Mouse (Mus musculus) stomach, embryonic 16.5 days (tissue): ENCODE results near the gene Ighmbp2. TPM values are rescaled to one million over a fixed set of nuclear protein-coding genes. Genes with fewer than 3 reads are reported as not detected.
A peak's percentile ranks its signal among the peaks of the same experiment; 100 is the strongest.

Experiments used
- ATAC-seq: fragments of 200-750 bp; cut with Nextera tagmentation; 2 replicates; pipeline ENCODE4 v1.8.0; 2017; ENCODE audit warnings: moderate number of reproducible peaks, moderate TSS enrichment; ENCODE audit not compliant: insufficient read depth, low FRiP score
- H3K27ac ChIP-seq: fragments of 300-500 bp; sonication (generic); 2 replicates; pipeline ENCODE4 v1.5.1; 2014; ENCODE audit warnings: low read length
- H3K27me3 ChIP-seq: fragments of 300-500 bp; sonication (generic); 2 replicates; pipeline ENCODE4 v1.6.1; 2014; ENCODE audit warnings: low read length, control low read depth, mixed read lengths; ENCODE audit not compliant: control insufficient read depth, insufficient read depth
- H3K36me3 ChIP-seq: fragments of 300-500 bp; sonication (generic); 2 replicates; pipeline ENCODE4 v1.6.1; 2014; ENCODE audit warnings: low read length; ENCODE audit not compliant: control insufficient read depth, insufficient read depth
- H3K4me1 ChIP-seq: fragments of 300-500 bp; sonication (generic); 2 replicates; pipeline ENCODE4 v1.6.1; 2014; ENCODE audit warnings: low read length, control low read depth, mixed read lengths; ENCODE audit not compliant: control insufficient read depth, insufficient read depth
- H3K4me2 ChIP-seq: fragments of 300-500 bp; sonication (generic); 2 replicates; pipeline ENCODE4 v1.6.1; 2014; ENCODE audit warnings: low read depth, low read length, mixed read lengths
- H3K4me3 ChIP-seq: fragments of 300-500 bp; sonication (generic); replicated peaks from 2 replicates; pipeline ENCODE4 v1.5.1; 2014; ENCODE audit warnings: mild to moderate bottlenecking, low read length
- H3K9ac ChIP-seq: fragments of 300-500 bp; sonication (generic); 2 replicates; pipeline ENCODE4 v1.6.1; 2014; ENCODE audit warnings: low read length
- H3K9me3 ChIP-seq: fragments of 300-500 bp; sonication (generic); replicated peaks from 2 replicates; pipeline ENCODE4 v1.6.1; 2016; ENCODE audit warnings: low read length, control low read depth; ENCODE audit not compliant: control insufficient read depth
- WGBS: fragments of 180-500 bp; shearing (Covaris S2); extraction: QIAGEN DNeasy Blood & Tissue Kit; methylation state at CpG from one replicate; pipeline ENCODE4 v1.1.7; 2014; 5-methylcytosine and 5-hydroxymethylcytosine counted together
- polyA plus RNA-seq: library from polyadenylated mRNA; unstranded; fragments of >200 nt; fragmentation: Nextera tagmentation; extraction: Ambion mirVana; gene quantifications from 2 replicates; pipeline ENCODE4 v1.2.1, GENCODE M21; 2015

Ighmbp2 gene
- polyA plus RNA-seq, 1 experiment from 2014 or later, result 8.2 TPM

GRCm38 (mm10) chr19:3322261-3322969 lies 39.6 kb upstream of the Ighmbp2 start, which contains the start of gene Cpt1a:
TSS of gene Cpt1a (plus strand) at chr19:3322334.
- Histone ChIP-seq H3K27ac (peak within 1 kb of the TSS; percentile 94), H3K4me1 (peaks cover 22% of the 10 kb centered on the region), H3K4me2 (peak within 1 kb of the TSS; percentile 99), H3K9ac (peak within 1 kb of the TSS; percentile 77), H3K9me3 (no peaks in the 10 kb centered on the region), H3K4me3 (peak within 1 kb of the TSS; percentile 74), H3K27me3 (no peaks in the 10 kb centered on the region), H3K36me3 (no peaks in the 10 kb centered on the region)
- WGBS, result 3% methylated on average over 26 of the region's 26 CpGs
- ATAC-seq, result no peak

- peak overlapping the region; percentile 64 for H3K27ac ChIP-seq
- WGBS, result 9% methylated on average over 11 of the region's 11 CpGs
- peak overlapping the region; percentile 99 for H3K4me2 ChIP-seq
- peak overlapping the region; percentile 47 for H3K9ac ChIP-seq
- no peaks in the 10 kb centered on the region for H3K36me3 ChIP-seq
- peaks cover 21% of the 10 kb centered on the region for H3K4me1 ChIP-seq
- peak overlapping the region; percentile 74 for H3K4me3 ChIP-seq
- no peaks in the 10 kb centered on the region for H3K9me3 ChIP-seq
- H3K27me3 ChIP-seq, result no peaks in the 10 kb centered on the region
- ATAC-seq, result peak; percentile 10; the same call in 1 of the 2 replicates
These were observed 38.8 kb upstream of the Ighmbp2 start for GRCm38 (mm10) chr19:3321617-3322016.

GRCm38 (mm10) chr19:3320801-3321200 lies 38.0 kb upstream of the Ighmbp2 start:
- no peak overlapping the region for H3K4me2 ChIP-seq
- H3K4me3 ChIP-seq, result no peak overlapping the region
- H3K27me3 ChIP-seq, result no peaks in the 10 kb centered on the region
- no peaks in the 10 kb centered on the region for H3K9me3 ChIP-seq
- H3K36me3 ChIP-seq, result no peaks in the 10 kb centered on the region
- 74% methylated on average over 3 of the region's 3 CpGs for WGBS
- H3K9ac ChIP-seq, result no peak overlapping the region
- H3K27ac ChIP-seq, result no peak overlapping the region
- ATAC-seq, result no peak
- H3K4me1 ChIP-seq, result peaks cover 13% of the 10 kb centered on the region

- peak; percentile 25; the same call in 1 of the 2 replicates for ATAC-seq
- H3K9me3 ChIP-seq, result no peaks in the 10 kb centered on the region
- no peak overlapping the region for H3K4me3 ChIP-seq
- 62% methylated on average over 7 of the region's 7 CpGs for WGBS
- no peaks in the 10 kb centered on the region for H3K27me3 ChIP-seq
- H3K9ac ChIP-seq, result no peak overlapping the region
- H3K4me2 ChIP-seq, result no peak overlapping the region
- H3K4me1 ChIP-seq, result peaks cover 11% of the 10 kb centered on the region
- H3K27ac ChIP-seq, result peak overlapping the region; percentile 79
- H3K36me3 ChIP-seq, result no peaks in the 10 kb centered on the region
These were observed 37.3 kb upstream of the Ighmbp2 start for GRCm38 (mm10) chr19:3320086-3320485.

GRCm38 (mm10) chr19:3319341-3319740 lies 36.5 kb upstream of the Ighmbp2 start:
- no peak overlapping the region for H3K9ac ChIP-seq
- H3K4me3 ChIP-seq, result no peak overlapping the region
- H3K36me3 ChIP-seq, result no peaks in the 10 kb centered on the region
- H3K27me3 ChIP-seq, result no peaks in the 10 kb centered on the region
- no peak for ATAC-seq
- H3K9me3 ChIP-seq, result no peaks in the 10 kb centered on the region
- H3K4me2 ChIP-seq, result no peak overlapping the region
- H3K27ac ChIP-seq, result peak overlapping the region; percentile 79
- peaks cover 11% of the 10 kb centered on the region for H3K4me1 ChIP-seq
- 71% methylated on average over 2 of the region's 2 CpGs for WGBS

GRCm38 (mm10) chr19:3307175-3307949 lies 24.5 kb upstream of the Ighmbp2 start:
- Histone ChIP-seq H3K27ac (no peak overlapping the region), H3K4me2 (no peak overlapping the region), H3K36me3 (no peaks in the 10 kb centered on the region), H3K9ac (no peak overlapping the region), H3K4me3 (no peak overlapping the region), H3K4me1 (no peaks in the 10 kb centered on the region), H3K9me3 (no peaks in the 10 kb centered on the region), H3K27me3 (no peaks in the 10 kb centered on the region)
- 53% methylated on average over 16 of the region's 16 CpGs for WGBS
- peak; percentile 66; the same call in 1 of the 2 replicates for ATAC-seq

- ATAC-seq, result no peak
- Histone ChIP-seq H3K27ac (no peak overlapping the region), H3K4me2 (no peak overlapping the region), H3K4me3 (no peak overlapping the region), H3K27me3 (no peaks in the 10 kb centered on the region), H3K9ac (no peak overlapping the region), H3K4me1 (no peaks in the 10 kb centered on the region), H3K36me3 (no peaks in the 10 kb centered on the region), H3K9me3 (no peaks in the 10 kb centered on the region)
- WGBS, result 65% methylated on average over 4 of the region's 4 CpGs
These were observed 21.2 kb upstream of the Ighmbp2 start for GRCm38 (mm10) chr19:3304017-3304416.

GRCm38 (mm10) chr19:3297775-3298174 lies 15.0 kb upstream of the Ighmbp2 start:
- no peak for ATAC-seq
- H3K9me3 ChIP-seq, result no peaks in the 10 kb centered on the region
- no peaks in the 10 kb centered on the region for H3K27me3 ChIP-seq
- no peaks in the 10 kb centered on the region for H3K36me3 ChIP-seq
- no peak overlapping the region for H3K9ac ChIP-seq
- H3K27ac ChIP-seq, result no peak overlapping the region
- H3K4me1 ChIP-seq, result no peaks in the 10 kb centered on the region
- H3K4me3 ChIP-seq, result no peak overlapping the region
- H3K4me2 ChIP-seq, result no peak overlapping the region
- WGBS, result 74% methylated on average over 7 of the region's 7 CpGs

- ATAC-seq, result no peak
- H3K27me3 ChIP-seq, result no peaks in the 10 kb centered on the region
- no peak overlapping the region for H3K4me2 ChIP-seq
- no peaks in the 10 kb centered on the region for H3K4me1 ChIP-seq
- no peak overlapping the region for H3K9ac ChIP-seq
- H3K36me3 ChIP-seq, result no peaks in the 10 kb centered on the region
- H3K27ac ChIP-seq, result no peak overlapping the region
- H3K9me3 ChIP-seq, result no peaks in the 10 kb centered on the region
- H3K4me3 ChIP-seq, result no peak overlapping the region
These were observed 14.2 kb upstream of the Ighmbp2 start for GRCm38 (mm10) chr19:3297034-3297433.
